Mouse (Mus musculus) C2C12 (cell line): ENCODE measurements at regions not wholly inside any gene's neighbourhood (a gene's known extent, or its start where the extent isn't known, plus 50 kb on each side); places are given as distances from the start of the nearest gene placed in this dataset.
"Not testable (repeated sequence)": the region's sequence is repeated elsewhere in the genome, so short reads cannot be mapped to it uniquely, and the experiment has no call there.

Experiments used
- H3K27me3 ChIP-seq: one replicate; pipeline ENCODE4 v1.6.1; 2011; ENCODE audit not compliant: control insufficient read depth, insufficient read depth, insufficient read length
- H3K36me3 ChIP-seq: one replicate; pipeline ENCODE4 v1.6.1; 2011; ENCODE audit not compliant: control insufficient read depth, insufficient read depth
- H3K4me3 ChIP-seq: one replicate; pipeline ENCODE4 v1.5.1; 2011; ENCODE audit warnings: mild to moderate bottlenecking, control low read depth; ENCODE audit not compliant: poor library complexity, insufficient read depth, severe bottlenecking
- H3K79me2 ChIP-seq: one replicate; pipeline ENCODE4 v1.6.1; 2011; ENCODE audit not compliant: control insufficient read depth, insufficient read depth
- H3K79me3 ChIP-seq: one replicate; pipeline ENCODE4 v1.6.1; 2011; ENCODE audit warnings: low read depth, control low read depth
- H3ac ChIP-seq: one replicate; pipeline ENCODE3; 2011; ENCODE audit warnings: low read depth; ENCODE audit not compliant: control insufficient read depth, insufficient read length
- CEBPB ChIP-seq: IDR thresholded peaks from one replicate; pipeline ENCODE4 v1.6.1; 2011; ENCODE audit warnings: low read depth, mild to moderate bottlenecking, control low read depth, moderate library complexity
- CTCF ChIP-seq: IDR thresholded peaks from one replicate; pipeline ENCODE4 v1.5.1; 2011; ENCODE audit not compliant: control insufficient read depth, insufficient read depth, insufficient read length
- FOSL1 ChIP-seq: IDR thresholded peaks from one replicate; pipeline ENCODE4 v1.8.0; 2011; ENCODE audit warnings: mild to moderate bottlenecking, low read length; ENCODE audit not compliant: poor library complexity, insufficient read depth, severe bottlenecking
- MAX ChIP-seq: IDR thresholded peaks from one replicate; pipeline ENCODE4 v1.6.1; 2011; ENCODE audit warnings: mild to moderate bottlenecking, control low read depth
- MYOD1 ChIP-seq: IDR thresholded peaks from one replicate; pipeline ENCODE4 v1.6.1; 2011; ENCODE audit warnings: low read depth; ENCODE audit not compliant: control insufficient read depth, insufficient read length
- MYOG ChIP-seq: IDR thresholded peaks from one replicate; pipeline ENCODE4 v1.6.1; 2011; ENCODE audit not compliant: control insufficient read depth, insufficient read length; ENCODE audit errors: extremely low read depth
- USF1 ChIP-seq: IDR thresholded peaks from one replicate; pipeline ENCODE4 v1.6.1; 2011; ENCODE audit warnings: low read depth, mild to moderate bottlenecking, control low read depth, moderate library complexity

DNA sequence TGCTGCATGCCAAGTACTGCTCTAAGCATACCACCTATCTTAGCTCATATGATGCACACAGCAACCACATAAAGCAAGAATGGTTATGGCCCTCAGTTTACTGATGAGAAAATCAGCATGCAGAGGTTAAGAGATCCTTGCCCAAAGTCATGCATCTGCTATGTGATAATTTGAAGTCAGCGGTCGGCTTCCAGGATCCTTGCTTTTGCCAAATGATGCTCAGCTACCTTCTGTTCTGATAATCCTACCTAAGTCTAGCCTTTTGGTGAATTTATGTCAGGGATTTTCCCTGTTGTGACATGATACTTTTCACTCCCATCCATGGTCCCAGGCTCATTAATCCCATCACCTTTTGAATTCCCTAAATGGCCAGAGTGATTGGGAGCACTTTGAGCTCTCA, 91.9 kb upstream of the Cry1 start:
- H3ac ChIP-seq = no peak overlapping the region
- H3K79me3 ChIP-seq = no peaks in the 10 kb centered on the region
- TF ChIP-seq MYOD1 = no peak
- no peaks in the 10 kb centered on the region for H3K27me3 ChIP-seq
- no peaks in the 10 kb centered on the region for H3K79me2 ChIP-seq
- H3K4me3 ChIP-seq = no peak overlapping the region
- no peaks in the 10 kb centered on the region for H3K36me3 ChIP-seq

DNA sequence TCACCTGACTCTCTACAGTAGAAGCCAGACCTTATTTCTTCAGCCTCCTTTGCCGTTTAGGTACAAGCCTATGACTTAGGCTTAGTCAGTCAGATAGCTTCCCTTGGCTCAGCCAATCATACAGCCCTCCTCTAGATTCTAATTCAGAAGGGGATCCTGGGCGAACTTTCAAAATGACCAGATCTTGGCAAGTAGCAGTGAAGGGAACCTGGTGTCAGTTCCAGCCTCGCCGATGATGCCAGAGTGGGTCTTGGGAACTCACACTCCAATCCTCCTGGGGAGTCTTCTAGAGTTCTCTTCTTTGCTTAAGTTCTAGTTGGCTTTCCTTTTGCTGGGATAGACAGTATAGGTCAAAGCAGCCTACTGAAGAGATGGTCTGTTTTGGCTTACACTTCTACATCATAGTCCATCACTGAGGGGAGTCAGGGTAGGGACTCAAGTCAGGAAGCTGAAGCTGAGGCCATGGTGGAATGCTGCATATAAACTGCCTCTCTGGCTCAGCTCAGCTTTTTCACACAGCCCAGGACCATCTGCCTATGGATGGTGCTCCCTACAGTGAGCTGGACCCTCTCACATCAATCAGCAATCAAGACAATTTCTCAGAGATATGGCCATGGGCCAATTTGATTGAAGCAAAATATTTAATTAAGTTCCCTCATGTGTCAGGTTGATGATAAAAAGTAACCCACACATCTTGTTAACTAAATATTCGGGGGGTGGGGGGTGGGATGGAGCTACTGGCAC, 94.7 kb upstream of the Btbd11 start:
- Histone ChIP-seq H3K79me2 (no peaks in the 10 kb centered on the region), H3K27me3 (peaks cover 14% of the 10 kb centered on the region), H3ac (no peak overlapping the region), H3K79me3 (no peaks in the 10 kb centered on the region), H3K4me3 (no peak overlapping the region), H3K36me3 (no peaks in the 10 kb centered on the region)
- no peak for TF ChIP-seq MYOG
- no peak for TF ChIP-seq CEBPB
- TF ChIP-seq FOSL1 = no peak

DNA sequence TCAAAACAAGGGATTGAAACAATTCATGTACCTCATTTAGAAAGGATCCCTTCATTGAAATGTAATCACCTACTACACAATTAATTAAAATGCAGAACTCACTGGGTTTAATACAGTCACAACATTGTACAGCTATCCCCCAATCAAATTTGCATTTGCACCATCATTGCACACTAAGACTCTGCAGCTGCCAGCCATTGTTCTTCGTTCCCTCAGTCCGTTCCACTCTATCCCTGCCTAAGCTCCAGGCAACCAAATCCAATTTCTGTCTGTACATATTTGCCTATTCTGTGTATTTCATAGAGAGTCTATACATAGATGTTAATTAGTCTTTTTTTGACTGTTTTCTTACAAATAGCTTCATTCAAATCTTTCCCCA, 94.1 kb upstream of the Btbd11 start:
- Histone ChIP-seq H3ac (no peak overlapping the region), H3K79me2 (no peaks in the 10 kb centered on the region), H3K4me3 (no peak overlapping the region), H3K79me3 (no peaks in the 10 kb centered on the region), H3K36me3 (no peaks in the 10 kb centered on the region), H3K27me3 (peaks cover 14% of the 10 kb centered on the region)
- no peak for TF ChIP-seq MAX
- TF ChIP-seq MYOG = no peak
- no peak for TF ChIP-seq USF1
- TF ChIP-seq FOSL1 = no peak
- TF ChIP-seq MYOD1 = no peak
- no peak for TF ChIP-seq CTCF
- TF ChIP-seq CEBPB = no peak

DNA sequence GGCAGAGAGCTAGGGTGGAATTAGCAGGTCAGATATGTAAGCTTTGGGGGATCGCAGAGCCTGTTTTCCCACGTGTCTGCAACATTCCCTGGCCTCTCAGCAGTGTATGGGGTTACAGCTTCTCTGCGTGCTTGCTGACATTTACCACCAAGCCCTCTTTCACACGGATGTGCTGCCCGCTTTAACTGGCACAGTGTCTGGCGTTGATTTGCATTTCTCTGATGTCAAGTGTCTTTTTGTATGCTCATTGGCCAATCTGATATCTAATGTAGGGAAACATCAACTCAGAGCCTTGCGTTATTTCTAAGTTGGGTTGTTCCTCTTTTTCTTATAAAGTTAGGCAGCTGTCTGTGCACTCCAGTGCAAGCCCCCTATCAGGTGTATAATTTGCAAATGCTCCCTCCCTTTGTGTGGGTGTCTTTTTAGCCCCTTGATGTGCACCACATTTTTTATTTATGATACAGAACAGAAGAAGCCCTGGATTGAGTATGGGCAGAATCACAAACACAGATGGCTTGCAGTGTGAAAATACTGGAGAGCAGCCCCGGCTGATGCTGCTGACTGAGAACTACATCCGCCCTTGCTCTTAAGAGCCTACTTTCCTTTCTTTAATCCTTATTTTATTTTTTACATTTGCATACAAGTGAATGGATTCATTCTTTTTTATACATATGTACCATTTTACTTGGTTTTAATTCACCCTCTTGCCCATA, 93.4 kb upstream of the Btbd11 start:
- TF ChIP-seq CTCF = no peak
- no peak for TF ChIP-seq FOSL1
- no peak for TF ChIP-seq MYOG
- TF ChIP-seq CEBPB = no peak
- TF ChIP-seq MAX = no peak
- no peak for TF ChIP-seq USF1
- TF ChIP-seq MYOD1 = no peak
- peaks cover 14% of the 10 kb centered on the region for H3K27me3 ChIP-seq
- no peaks in the 10 kb centered on the region for H3K79me2 ChIP-seq
- H3ac ChIP-seq = no peak overlapping the region
- H3K4me3 ChIP-seq = no peak overlapping the region
- H3K36me3 ChIP-seq = no peaks in the 10 kb centered on the region
- no peaks in the 10 kb centered on the region for H3K79me3 ChIP-seq

DNA sequence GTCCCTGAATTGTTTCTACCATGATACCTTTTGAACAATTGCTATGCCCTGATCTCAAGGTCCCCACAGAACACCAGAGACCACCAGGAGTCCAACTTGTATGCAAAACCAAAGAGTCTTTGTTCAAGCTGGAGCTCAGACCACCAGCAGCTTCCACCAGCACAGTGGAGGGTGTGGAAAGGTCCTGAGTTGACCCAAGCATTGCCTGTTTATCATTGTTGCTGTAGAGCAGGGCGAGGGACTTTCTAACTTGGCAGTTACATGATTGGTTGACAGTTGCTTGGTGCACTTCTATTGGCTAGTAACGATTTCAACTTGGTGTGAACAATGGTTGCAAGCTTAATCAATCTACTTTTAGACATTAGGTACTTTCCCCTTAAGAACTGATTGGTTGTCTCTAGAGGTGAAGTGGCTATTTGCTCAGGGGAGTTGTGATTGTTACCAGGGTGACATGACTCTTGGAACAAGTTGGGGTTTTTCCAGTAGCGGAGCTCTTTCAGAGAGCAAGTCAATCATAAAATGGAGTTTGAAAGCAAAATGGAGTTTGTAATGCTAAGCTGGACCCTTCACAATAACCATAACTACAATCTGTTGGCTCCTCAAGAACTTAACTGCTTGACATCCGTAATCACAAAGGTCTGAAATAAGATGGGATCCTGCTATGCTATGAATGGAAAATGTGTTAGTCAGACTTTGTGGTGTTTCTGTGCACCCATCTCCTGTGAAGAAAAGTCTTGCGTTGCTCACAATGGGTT, 91.3 kb upstream of the Btbd11 start:
- Histone ChIP-seq H3K36me3 (no peaks in the 10 kb centered on the region), H3K79me3 (no peaks in the 10 kb centered on the region), H3K79me2 (no peaks in the 10 kb centered on the region), H3K4me3 (no peak overlapping the region), H3K27me3 (peaks cover 18% of the 10 kb centered on the region), H3ac (no peak overlapping the region)
- TF ChIP-seq MYOG = no peak
- TF ChIP-seq MYOD1 = no peak
- TF ChIP-seq CTCF = no peak
- TF ChIP-seq FOSL1 = no peak
- TF ChIP-seq MAX = no peak
- TF ChIP-seq USF1 = no peak
- no peak for TF ChIP-seq CEBPB

DNA sequence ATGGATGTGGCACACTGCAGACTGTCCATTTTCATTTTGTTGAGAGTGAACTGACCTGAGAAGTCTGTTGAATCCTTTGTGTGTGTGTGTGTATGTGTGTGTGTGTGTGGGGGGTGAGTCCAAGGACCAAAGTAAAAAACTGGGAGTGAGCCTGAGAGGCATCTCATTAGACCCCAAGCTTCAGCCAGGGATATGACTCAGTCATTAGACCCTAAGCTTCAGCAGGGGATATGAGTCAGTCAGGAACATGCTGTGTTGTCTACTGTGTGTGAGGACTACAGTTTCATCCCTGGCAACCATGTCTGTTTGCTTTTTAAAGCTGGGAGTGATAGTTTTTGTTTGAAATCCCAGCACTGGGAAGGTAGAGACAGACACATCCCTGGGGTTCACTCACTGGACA, 74.8 kb upstream of the Btbd11 start:
- no peaks in the 10 kb centered on the region for H3K27me3 ChIP-seq
- TF ChIP-seq MYOD1 (no peak), FOSL1 (no peak), MAX (no peak), CTCF (no peak), MYOG (no peak), USF1 (no peak), CEBPB (no peak)
- H3K79me2 ChIP-seq = no peaks in the 10 kb centered on the region

DNA sequence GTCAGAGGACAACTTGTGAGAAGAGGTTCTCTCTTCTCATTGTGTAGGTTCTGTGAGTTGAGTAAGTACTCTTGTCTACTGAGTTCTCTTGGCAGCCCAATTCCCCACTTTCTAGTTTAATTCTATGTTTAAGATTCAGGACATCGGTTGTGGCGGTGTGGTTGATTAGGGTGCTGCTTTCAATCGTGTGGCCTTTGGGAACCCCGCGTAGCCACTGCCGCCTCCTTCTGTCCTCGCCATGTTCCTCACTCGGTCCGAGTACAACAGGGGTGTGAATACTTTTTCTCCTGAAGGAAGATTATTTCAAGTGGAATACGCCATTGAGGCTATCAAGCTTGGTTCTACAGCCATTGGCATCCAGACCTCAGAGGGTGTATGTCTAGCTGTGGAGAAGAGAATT, 73.3 kb upstream of the Btbd11 start:
- H3ac ChIP-seq, H3K79me3 ChIP-seq, H3K27me3 ChIP-seq, H3K36me3 ChIP-seq, H3K4me3 ChIP-seq, H3K79me2 ChIP-seq: not testable (repeated sequence)

More for the DNA sequence above, 74.8 kb upstream of the Btbd11 start:
- Histone ChIP-seq H3K4me3 (no peak overlapping the region), H3K79me3 (no peaks in the 10 kb centered on the region), H3K36me3 (no peaks in the 10 kb centered on the region), H3ac (no peak overlapping the region)
